Mouse (Mus musculus): ENCODE results near the gene Klhl12. TPM values are rescaled to one million over a fixed set of nuclear protein-coding genes. Genes with fewer than 3 reads are reported as not detected.
"Not testable (repeated sequence)": the region's sequence is repeated elsewhere in the genome, so short reads cannot be mapped to it uniquely, and the experiment has no call there.

Klhl12 gene
- polyA plus RNA-seq, 1 experiment from 2014 or later, result 31.7 TPM

DNA sequence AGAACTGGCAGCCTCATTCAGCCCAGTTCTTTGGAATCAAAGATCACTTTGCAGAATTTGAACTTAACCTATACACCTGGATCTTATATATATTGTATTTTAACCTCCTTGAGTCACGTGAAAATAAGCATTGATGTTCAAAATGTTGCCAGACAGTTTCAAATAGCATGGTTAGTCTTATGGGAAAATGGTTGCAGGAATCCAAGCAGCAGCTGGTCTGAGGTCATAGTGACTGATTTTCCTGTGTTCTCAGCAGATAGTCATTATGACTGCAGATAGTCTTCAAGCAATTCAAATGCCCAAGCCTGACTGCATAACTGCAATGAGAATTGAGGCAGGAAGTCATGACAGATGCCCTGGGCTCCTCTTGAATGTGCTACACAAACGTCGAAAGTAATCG lies 56.9 kb downstream of the Klhl12 start:
- Histone ChIP-seq H3K4me3 (no peak overlapping the region), H3K36me3 (peaks cover 20% of the 10 kb centered on the region), H3K9me3 (no peaks in the 10 kb centered on the region), H3K4me1 (replicated peaks) (peaks cover 28% of the 10 kb centered on the region), H3K27ac (no peak overlapping the region), H3K27me3 (ENCODE audit: insufficient read depth, poor library complexity, severe bottlenecking) (peaks cover 42% of the 10 kb centered on the region)
- no peak for DNase-seq (ENCODE audit: low spot score)
- 79% methylated on average over 4 of the region's 4 CpGs for WGBS

GRCm38 (mm10) chr1:134512584-134512983 lies 57.3 kb downstream of the Klhl12 start:
- H3K27me3 ChIP-seq (ENCODE audit: insufficient read depth, poor library complexity, severe bottlenecking), result peaks cover 42% of the 10 kb centered on the region
- H3K36me3 ChIP-seq, result peaks cover 16% of the 10 kb centered on the region
- H3K9me3 ChIP-seq, result no peaks in the 10 kb centered on the region
- H3K4me3 ChIP-seq, result no peak overlapping the region
- no peak overlapping the region for H3K27ac ChIP-seq
- H3K4me1 ChIP-seq (replicated peaks), result peaks cover 28% of the 10 kb centered on the region
- whole genome bisulfite sequencing, result 59% methylated on average over 6 of the region's 6 CpGs
- no peak for DNase-seq (ENCODE audit: low spot score)

- Histone ChIP-seq H3K36me3 (peaks cover 8% of the 10 kb centered on the region), H3K4me1 (replicated peaks) (peaks cover 28% of the 10 kb centered on the region), H3K27me3 (ENCODE audit: insufficient read depth, poor library complexity, severe bottlenecking) (peaks cover 42% of the 10 kb centered on the region), H3K27ac (peak overlapping the region; percentile 78), H3K9me3 (no peaks in the 10 kb centered on the region), H3K4me3 (peak overlapping the region; percentile 51)
- 2% methylated on average over 38 of the region's 38 CpGs for whole genome bisulfite sequencing
- DNase-seq (ENCODE audit: low spot score), result peak; percentile 55
Observed at GRCm38 (mm10) chr1:134513312-134513860, 58.1 kb downstream of the Klhl12 start.

GRCm38 (mm10) chr1:134513876-134514590 lies 58.7 kb downstream of the Klhl12 start:
- peak overlapping the region; percentile 78 for H3K27ac ChIP-seq

GRCm38 (mm10) chr1:134515891-134516290 lies 60.6 kb downstream of the Klhl12 start:
- peaks cover 32% of the 10 kb centered on the region for H3K4me1 ChIP-seq (replicated peaks)
- no peak overlapping the region for H3K27ac ChIP-seq
- DNase-seq (ENCODE audit: low spot score), result no peak
- peaks cover 42% of the 10 kb centered on the region for H3K27me3 ChIP-seq (ENCODE audit: insufficient read depth, poor library complexity, severe bottlenecking)
- no peaks in the 10 kb centered on the region for H3K9me3 ChIP-seq
- WGBS, result 83% methylated on average over 2 of the region's 2 CpGs
- no peak overlapping the region for H3K4me3 ChIP-seq
- no peaks in the 10 kb centered on the region for H3K36me3 ChIP-seq

More at GRCm38 (mm10) chr1:134513876-134514590, 58.7 kb downstream of the Klhl12 start:
- H3K4me1 ChIP-seq (replicated peaks), result peaks cover 32% of the 10 kb centered on the region
- DNase-seq (ENCODE audit: low spot score), result no peak
- H3K27me3 ChIP-seq (ENCODE audit: insufficient read depth, poor library complexity, severe bottlenecking), result peaks cover 42% of the 10 kb centered on the region
- 45% methylated on average over 16 of the region's 16 CpGs for WGBS
- H3K9me3 ChIP-seq, result no peaks in the 10 kb centered on the region
- 0 out of 2 replicates have a peak, but pooled peaks cover 5% of the 10 kb centered on the region for H3K36me3 ChIP-seq
- peak overlapping the region; percentile 51 for H3K4me3 ChIP-seq

- peak overlapping the region; percentile 47; the same call in 1 of the 2 replicates for H3K27ac ChIP-seq
- no peaks in the 10 kb centered on the region for H3K36me3 ChIP-seq
- 15% methylated on average over 4 of the region's 4 CpGs for WGBS
- peaks cover 32% of the 10 kb centered on the region for H3K4me1 ChIP-seq (replicated peaks)
- no peaks in the 10 kb centered on the region for H3K9me3 ChIP-seq
- peak; percentile 54 for DNase-seq (ENCODE audit: low spot score)
- peaks cover 38% of the 10 kb centered on the region for H3K27me3 ChIP-seq (ENCODE audit: insufficient read depth, poor library complexity, severe bottlenecking)
- H3K4me3 ChIP-seq, result no peak overlapping the region
Observed at GRCm38 (mm10) chr1:134516491-134517198, 61.3 kb downstream of the Klhl12 start.

- Histone ChIP-seq H3K4me1 (replicated peaks) (peaks cover 28% of the 10 kb centered on the region), H3K27me3 (ENCODE audit: insufficient read depth, poor library complexity, severe bottlenecking) (peaks cover 26% of the 10 kb centered on the region)
- not testable (repeated sequence) for H3K36me3 ChIP-seq; H3K9me3 ChIP-seq; H3K4me3 ChIP-seq; H3K27ac ChIP-seq; DNase-seq (ENCODE audit: low spot score)
- WGBS, result 91% methylated on average over 14 of the region's 14 CpGs
Observed at GRCm38 (mm10) chr1:134517841-134518240, 62.5 kb downstream of the Klhl12 start.

DNA sequence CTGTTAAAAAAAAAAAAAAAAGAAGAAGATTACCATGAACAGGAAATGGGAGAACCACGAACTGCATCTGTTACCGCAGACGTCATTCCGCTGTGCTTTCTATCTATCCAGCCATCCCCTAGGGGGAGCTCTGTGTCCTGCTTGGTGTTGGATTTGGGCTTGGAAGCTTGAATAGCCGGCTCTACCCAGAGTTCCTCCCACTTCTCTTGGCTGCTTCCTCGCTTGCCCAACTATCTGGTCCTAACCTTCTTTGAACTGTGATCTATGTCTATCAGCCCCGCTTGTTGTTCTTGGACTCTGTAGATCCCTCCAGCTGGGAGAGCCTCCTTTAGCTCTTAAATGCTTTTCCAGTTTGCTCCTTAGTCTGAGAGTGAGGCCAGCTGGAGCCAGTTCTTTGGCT lies 63.3 kb downstream of the Klhl12 start:
- H3K27ac ChIP-seq, result no peak overlapping the region
- WGBS, result 20% methylated on average over 7 of the region's 7 CpGs
- H3K4me1 ChIP-seq (replicated peaks), result peaks cover 20% of the 10 kb centered on the region
- no peaks in the 10 kb centered on the region for H3K36me3 ChIP-seq
- H3K4me3 ChIP-seq, result no peak overlapping the region
- peak; percentile 61 for DNase-seq (ENCODE audit: low spot score)
- H3K9me3 ChIP-seq, result no peaks in the 10 kb centered on the region
- H3K27me3 ChIP-seq (ENCODE audit: insufficient read depth, poor library complexity, severe bottlenecking), result peaks cover 18% of the 10 kb centered on the region

- H3K27me3 ChIP-seq (ENCODE audit: insufficient read depth, poor library complexity, severe bottlenecking), result peaks cover 13% of the 10 kb centered on the region
- WGBS, result 90% methylated on average over 5 of the region's 5 CpGs
Observed at GRCm38 (mm10) chr1:134519201-134519600, 63.9 kb downstream of the Klhl12 start.

DNA sequence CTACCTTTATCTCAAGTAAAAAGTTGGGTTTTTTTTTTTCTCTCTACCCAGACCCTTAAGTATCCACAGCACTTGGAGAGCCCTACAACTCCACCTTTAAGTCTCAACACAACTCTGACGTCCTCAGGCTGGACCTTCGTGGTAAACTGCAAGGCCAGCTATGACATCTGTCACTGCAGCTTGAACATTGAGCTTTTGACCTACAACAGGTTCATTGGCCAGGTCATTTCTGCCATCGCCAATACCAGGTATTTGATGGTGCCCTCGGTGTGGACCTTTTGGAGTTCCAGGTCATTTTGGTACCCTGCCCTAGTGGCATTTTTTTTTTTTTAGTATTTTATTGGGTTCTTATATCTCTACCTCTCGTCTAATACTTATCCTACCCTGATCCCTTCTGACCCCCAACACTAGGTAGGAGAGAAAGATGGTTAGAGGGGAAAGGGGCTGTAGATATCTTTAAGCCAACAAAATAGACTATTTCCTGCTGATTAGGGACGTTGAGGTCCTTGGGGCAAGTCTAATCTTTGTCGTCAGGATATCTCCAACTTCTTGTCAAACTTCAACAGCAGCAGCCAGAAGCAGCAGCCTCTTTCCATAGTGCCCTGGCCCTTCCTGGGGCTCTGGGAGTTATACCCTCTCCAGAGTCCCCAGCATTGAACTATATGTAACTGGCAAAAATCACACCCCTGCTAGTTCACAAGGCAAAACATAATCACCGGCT lies 64.8 kb downstream of the Klhl12 start:
- no peaks in the 10 kb centered on the region for H3K36me3 ChIP-seq
- peaks cover 3% of the 10 kb centered on the region for H3K27me3 ChIP-seq (ENCODE audit: insufficient read depth, poor library complexity, severe bottlenecking)
- peaks cover 18% of the 10 kb centered on the region; the same call in 1 of the 2 replicates for H3K4me1 ChIP-seq (replicated peaks)
- H3K27ac ChIP-seq, result no peak overlapping the region
- H3K9me3 ChIP-seq, result no peaks in the 10 kb centered on the region
- WGBS, result 84% methylated on average over 8 of the region's 8 CpGs
- DNase-seq (ENCODE audit: low spot score), result no peak
- H3K4me3 ChIP-seq, result no peak overlapping the region

More at GRCm38 (mm10) chr1:134519201-134519600, 63.9 kb downstream of the Klhl12 start:
- H3K9me3 ChIP-seq; H3K4me3 ChIP-seq; H3K36me3 ChIP-seq; H3K27ac ChIP-seq; DNase-seq (ENCODE audit: low spot score): not testable (repeated sequence)
- peaks cover 18% of the 10 kb centered on the region; the same call in 1 of the 2 replicates for H3K4me1 ChIP-seq (replicated peaks)

DNA sequence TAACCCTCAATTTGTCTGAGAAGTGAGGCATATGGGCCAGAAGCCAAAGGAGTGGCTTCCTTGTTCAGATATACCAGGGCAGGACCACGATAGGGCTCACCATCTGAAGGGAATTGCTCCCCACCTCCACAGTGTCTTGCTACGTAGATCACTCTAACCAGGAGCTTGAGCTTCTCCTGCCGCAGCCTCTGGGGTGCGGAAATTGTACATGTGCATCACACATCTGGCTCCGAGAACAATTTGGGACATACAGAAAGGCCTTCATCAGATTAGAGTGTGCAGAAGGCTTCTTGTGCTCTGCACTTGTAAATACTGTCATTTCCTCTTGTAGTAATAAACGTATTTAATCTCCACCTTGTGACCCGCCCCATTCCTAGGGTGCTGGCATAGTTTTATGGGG lies 65.8 kb downstream of the Klhl12 start:
- no peak overlapping the region for H3K4me3 ChIP-seq
- WGBS, result 84% methylated on average over 7 of the region's 7 CpGs
- no peaks in the 10 kb centered on the region for H3K9me3 ChIP-seq
- no peak for DNase-seq (ENCODE audit: low spot score)
- no peaks in the 10 kb centered on the region for H3K36me3 ChIP-seq
- H3K27me3 ChIP-seq (ENCODE audit: insufficient read depth, poor library complexity, severe bottlenecking), result no peaks in the 10 kb centered on the region
- H3K4me1 ChIP-seq (replicated peaks), result peaks cover 13% of the 10 kb centered on the region; the same call in 1 of the 2 replicates
- H3K27ac ChIP-seq, result no peak overlapping the region

DNA sequence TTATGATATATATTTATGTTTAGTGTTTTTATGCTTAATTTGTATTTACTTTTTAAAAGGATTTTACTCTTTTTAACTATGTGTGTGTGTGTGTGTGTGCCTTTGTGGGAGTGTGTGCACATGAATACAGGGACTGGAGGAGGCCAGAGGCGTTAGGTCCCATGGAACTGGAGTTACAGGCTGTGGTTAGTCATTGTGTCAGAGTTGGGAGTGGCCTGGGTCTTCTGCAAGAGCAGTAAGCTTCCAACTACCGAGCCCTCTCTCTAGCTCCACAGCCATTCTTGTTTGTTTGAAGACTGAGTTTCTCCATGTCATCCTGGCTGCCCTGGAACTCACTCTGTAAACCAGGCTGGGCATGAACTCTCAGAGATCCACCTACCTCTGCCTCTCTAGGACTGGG lies 67.0 kb downstream of the Klhl12 start:
- WGBS, result 62% methylated on average over 2 of the region's 2 CpGs
- H3K27me3 ChIP-seq (ENCODE audit: insufficient read depth, poor library complexity, severe bottlenecking), result no peaks in the 10 kb centered on the region
- H3K36me3 ChIP-seq, result no peaks in the 10 kb centered on the region
- 0 out of 2 replicates have a peak, but pooled peaks cover 4% of the 10 kb centered on the region for H3K4me1 ChIP-seq (replicated peaks)
- H3K4me3 ChIP-seq, result no peak overlapping the region
- DNase-seq (ENCODE audit: low spot score), result no peak
- H3K9me3 ChIP-seq, result no peaks in the 10 kb centered on the region
- H3K27ac ChIP-seq, result no peak overlapping the region

Measured in hindbrain, embryonic 10.5 days (tissue).